Mouse (Mus musculus) lung, adult 10 weeks (tissue): ENCODE data around the gene Gm19684. TPM values are rescaled to one million over a fixed set of nuclear protein-coding genes. Genes with fewer than 3 reads are reported as not detected.

Source experiments
- polyA plus RNA-seq: library from polyadenylated mRNA; stranded (reverse); fragments of 350-450 nt; fragmentation: Illumina TruSeq; extraction: RNeasy Lipid Tissue Mini Kit (QIAGEN cat#74804); gene quantifications from one replicate; pipeline ENCODE4 v1.2.3, GENCODE M21; 2014; ENCODE audit warnings: low read depth, low replicate concordance; ENCODE audit not compliant: insufficient read depth

Gene Gm19684
- polyA plus RNA-seq = not detected

GRCm38 (mm10) chr17:36121352-36122020 is at the start of gene Gm19684:
TSS of gene Gm19684 (plus strand) at chr17:36121678.

GRCm38 (mm10) chr17:36128968-36129817 is 7.7 kb downstream of the Gm19684 start, which contains the start of gene Gm7030:
TSS of gene Gm7030 (minus strand) at chr17:36129425.

DNA sequence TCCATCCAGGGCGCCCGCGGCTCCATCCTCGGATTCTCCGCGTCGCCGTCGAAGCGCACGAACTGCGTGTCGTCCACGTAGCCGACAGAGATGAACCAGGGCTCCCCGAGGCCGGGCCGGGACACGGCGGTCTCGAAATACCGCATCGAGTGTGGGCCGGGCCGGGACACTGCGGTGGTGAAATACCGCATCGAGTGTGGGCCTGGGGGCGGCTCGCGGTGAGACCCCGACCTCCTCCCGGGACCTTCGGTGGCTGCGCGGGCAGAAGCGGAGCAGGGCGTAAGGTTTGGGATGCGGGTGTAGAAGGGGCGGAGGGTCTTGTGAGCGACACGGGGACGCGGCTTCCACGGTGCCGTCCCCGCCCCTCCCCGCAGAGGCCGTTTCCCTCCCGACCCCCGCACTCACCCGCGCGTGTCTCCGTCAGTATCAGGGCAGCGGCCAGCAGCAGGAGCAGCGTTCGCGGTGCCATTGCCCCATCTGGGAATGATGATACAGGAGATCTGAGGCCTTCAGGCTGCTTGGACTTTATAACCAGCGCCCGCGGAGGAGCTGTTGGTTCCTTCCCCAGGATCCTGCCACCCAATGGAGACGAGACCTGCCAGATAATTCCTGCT is 46.7 kb downstream of the Gm19684 start, which contains the start of gene Gm8909:
Gene Gm8909 (minus strand): TSS at position 499 of the 614 bp plus-strand sequence.

Other genes with a start within 250 kb of the Gm19684 start
- gene Dhx16, start 241.9 kb upstream of the Gm19684 start, polyA plus RNA-seq = 44.7 TPM
- gene 2310061I04Rik, start 224.2 kb upstream of the Gm19684 start, polyA plus RNA-seq = 22.0 TPM
- gene Atat1, start 211.6 kb upstream of the Gm19684 start, polyA plus RNA-seq = 10.0 TPM
- 31.5 TPM for gene Mrps18b, start 205.3 kb upstream of the Gm19684 start, polyA plus RNA-seq
- 14.3 TPM for gene Ppp1r10, start 205.2 kb upstream of the Gm19684 start, polyA plus RNA-seq
- gene Abcf1, start 151.9 kb upstream of the Gm19684 start, polyA plus RNA-seq = 33.7 TPM
- gene Gnl1, start 141.8 kb upstream of the Gm19684 start, polyA plus RNA-seq = 39.1 TPM
- 8.8 TPM for gene Prr3, start 141.4 kb upstream of the Gm19684 start, polyA plus RNA-seq
- gene H2-T24, start 101.1 kb upstream of the Gm19684 start, polyA plus RNA-seq = 14.2 TPM
- 217 TPM for gene H2-T23, start 88.8 kb upstream of the Gm19684 start, polyA plus RNA-seq
- gene H2-T22, start 78.9 kb upstream of the Gm19684 start, polyA plus RNA-seq = 80.8 TPM
- not detected for gene Gm6034, start 78.7 kb upstream of the Gm19684 start, polyA plus RNA-seq
- gene Gm11127, start 63.3 kb upstream of the Gm19684 start, polyA plus RNA-seq = not detected
- not detected for gene Gm7030, start 7.7 kb downstream of the Gm19684 start, polyA plus RNA-seq
- 0.84 TPM for gene Gm8909, start 46.9 kb downstream of the Gm19684 start, polyA plus RNA-seq
- gene H2-T3, start 68.6 kb downstream of the Gm19684 start, polyA plus RNA-seq = not detected
- gene Rpp21, start 136.4 kb downstream of the Gm19684 start, polyA plus RNA-seq = 52.5 TPM
- gene Trim39, start 150.6 kb downstream of the Gm19684 start, polyA plus RNA-seq = 9.4 TPM
- gene H2-M10.2, start 164.8 kb downstream of the Gm19684 start, polyA plus RNA-seq = not detected
- not detected for gene H2-M10.1, start 204.5 kb downstream of the Gm19684 start, polyA plus RNA-seq
- not detected for gene H2-M10.3, start 246.7 kb downstream of the Gm19684 start, polyA plus RNA-seq